Mouse (Mus musculus): ENCODE measurements around the gene Gm21627.
"Not testable (repeated sequence)": the region's sequence is repeated elsewhere in the genome, so short reads cannot be mapped to it uniquely, and the experiment has no call there.

Gene Gm21627

GRCm38 (mm10) chrY:63228127-63228526 lies at the start of gene Gm21627:
Gene Gm21627 (plus strand): TSS chrY:63228427.
- DNase-seq (ENCODE audit: low read depth), result not testable (repeated sequence)

Measured in NIH3T3 (cell line).